Comparison of ENCODE assay signal across 19 mouse cellular contexts in the genomic region with DNA sequence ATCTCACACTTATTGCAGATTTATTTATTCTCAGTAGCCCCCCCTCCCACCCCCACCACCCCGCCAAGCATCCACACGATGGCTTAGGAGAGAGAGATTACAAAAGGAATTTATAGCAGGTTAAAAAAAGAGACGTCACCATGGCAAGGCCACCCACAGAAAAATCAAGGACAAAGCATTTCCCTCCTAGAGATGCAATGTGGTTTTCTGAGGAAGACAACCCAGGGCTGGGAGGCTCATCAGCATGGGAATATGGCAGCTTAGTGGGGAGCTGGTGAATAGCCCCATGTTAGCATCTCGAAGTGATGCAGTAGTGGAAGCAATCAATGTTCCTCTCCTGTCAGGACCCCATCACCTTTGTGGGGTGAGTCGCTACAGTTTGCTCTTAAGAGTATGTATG.
"Had no signal": no experiment of that assay in that cellular context is flagged by ENCODE, and none has a peak within 500 bp of the region (broad histone marks: within the 10 kb centered on the region; RNA-seq: fewer than 3 reads in every experiment).

No protein-coding gene starts in this region.

- H3K36me3 ChIP-seq: limb, embryonic 10.5 days; limb, embryonic 13.5 days; liver, embryonic 12.5 days; liver, embryonic 15.5 days; lung, embryonic 15.5 days; midbrain, embryonic 13.5 days had no signal

- H3K27me3 ChIP-seq: liver, embryonic 12.5 days; liver, embryonic 15.5 days; lung, embryonic 15.5 days; megakaryocyte, embryonic 14.5 days; midbrain, embryonic 13.5 days had no signal

- DNase-seq: kidney, adult 11 months; kidney, adult 8-10 months; kidney, postnatal 14 days; kidney, postnatal 4 days; layer of hippocampus, postnatal 36 days; liver; lung, adult 18-20 months; lung, postnatal 10 days; lung, postnatal 36 days; right cerebral cortex, adult 18-20 months; thymus, adult 18-20 months; thymus, postnatal 36 days had no signal

- H3K4me3 ChIP-seq: limb, embryonic 10.5 days; limb, embryonic 13.5 days; liver, embryonic 12.5 days; liver, embryonic 15.5 days; lung, embryonic 15.5 days; midbrain, embryonic 13.5 days had no signal

- H3K27ac ChIP-seq: limb, embryonic 10.5 days; limb, embryonic 13.5 days; liver, embryonic 12.5 days; liver, embryonic 15.5 days; lung, embryonic 15.5 days; midbrain, embryonic 13.5 days had no signal

- H3K9me3 ChIP-seq: limb, embryonic 10.5 days; limb, embryonic 13.5 days; liver, embryonic 12.5 days; liver, embryonic 15.5 days; lung, embryonic 15.5 days; megakaryocyte, embryonic 14.5 days; midbrain, embryonic 13.5 days had no signal

- ATAC-seq: liver, embryonic 12.5 days; midbrain, embryonic 13.5 days had no signal

- H3K4me1 ChIP-seq: limb, embryonic 10.5 days; limb, embryonic 13.5 days; liver, embryonic 12.5 days; liver, embryonic 15.5 days; lung, embryonic 15.5 days; megakaryocyte, embryonic 14.5 days had no signal

- H3K9ac ChIP-seq: limb, embryonic 13.5 days; liver, embryonic 12.5 days; liver, embryonic 15.5 days; lung, embryonic 15.5 days; midbrain, embryonic 13.5 days had no signal

- H3K4me2 ChIP-seq: limb, embryonic 13.5 days; liver, embryonic 12.5 days; liver, embryonic 15.5 days; lung, embryonic 15.5 days; midbrain, embryonic 13.5 days had no signal
